Mouse (Mus musculus): Measurements from ENCODE around the gene Tmprss13.

Gene Tmprss13

DNA sequence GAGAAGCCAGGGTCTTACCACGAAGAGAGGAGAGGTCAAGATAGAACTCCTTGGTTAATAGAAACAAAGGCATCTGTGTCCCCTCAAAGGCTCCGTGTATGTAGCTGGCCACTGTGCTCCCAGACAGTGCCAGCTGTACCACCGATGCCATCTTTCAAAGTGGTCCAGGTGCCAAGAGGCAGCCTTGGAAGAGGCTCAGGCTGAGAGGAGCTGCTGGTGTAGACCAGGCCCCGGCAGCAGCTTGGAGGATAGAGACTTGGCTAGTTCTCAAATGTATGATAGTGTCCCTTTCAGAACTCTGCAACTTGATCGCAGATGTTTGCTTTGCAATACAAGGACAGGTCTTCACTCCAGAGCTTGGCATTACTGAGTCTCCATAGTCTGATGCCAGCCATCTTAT, 63.4 kb downstream of the Tmprss13 start:
- peak; percentile 51 for DNase-seq (ENCODE audit: inconsistent ontology term)

DNA sequence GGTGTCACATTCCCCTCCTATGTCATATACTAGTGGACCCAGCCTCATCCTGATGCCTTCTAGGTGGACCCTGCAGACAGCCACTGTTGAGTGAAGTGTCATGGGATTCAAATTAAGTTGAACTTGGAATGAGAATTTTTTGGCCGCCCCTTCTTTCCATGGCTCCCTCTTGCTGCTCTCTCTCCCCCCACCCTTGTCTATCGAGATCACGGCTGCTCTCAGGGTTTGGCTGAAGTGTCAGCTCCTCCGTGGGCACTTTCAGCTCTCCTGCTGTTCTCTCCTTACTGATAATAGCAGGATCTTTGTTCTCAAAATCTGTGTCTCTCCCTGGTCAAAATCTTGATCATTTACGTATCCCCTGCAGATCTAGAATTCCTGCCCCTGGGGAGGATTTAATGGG, 63.9 kb downstream of the Tmprss13 start:
- DNase-seq (ENCODE audit: inconsistent ontology term) = no peak

DNA sequence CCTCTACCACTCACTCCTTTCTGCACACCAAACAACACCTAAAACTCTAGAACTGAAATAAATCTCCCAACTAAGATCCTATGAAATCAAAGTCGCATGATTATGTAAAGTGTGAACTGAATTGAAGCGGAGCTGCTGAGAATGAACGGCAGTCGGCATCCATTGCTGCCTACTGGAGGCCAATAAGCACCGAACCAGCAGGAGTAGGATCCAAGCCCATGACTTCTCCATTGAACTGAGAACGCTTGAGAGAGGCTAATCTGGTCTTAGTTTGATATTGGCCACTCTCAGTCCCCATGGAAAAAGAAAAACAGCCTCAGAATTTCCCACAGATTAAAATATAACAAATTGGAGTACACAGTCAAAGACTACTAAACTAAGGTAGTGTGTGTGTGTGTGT, 65.0 kb downstream of the Tmprss13 start:
- DNase-seq (ENCODE audit: inconsistent ontology term) = no peak

DNA sequence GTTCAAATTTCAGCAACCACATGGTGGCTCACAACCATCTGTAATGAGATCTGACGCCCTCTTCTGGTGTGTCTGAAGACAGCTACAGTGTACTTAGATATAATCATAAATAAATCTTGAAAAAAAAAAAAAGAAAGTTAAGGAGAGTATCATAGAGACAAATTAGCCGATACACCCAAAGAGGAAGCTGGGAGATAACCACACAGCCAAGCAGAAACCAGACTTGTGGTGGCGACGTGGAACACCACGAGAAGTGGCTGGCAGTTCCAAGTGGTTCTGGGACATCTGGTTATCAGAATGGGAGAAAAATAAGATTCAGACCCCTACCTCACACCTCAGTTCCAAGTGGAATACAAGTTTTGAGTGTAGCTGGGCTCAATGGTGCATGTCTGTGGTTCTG, 67.8 kb downstream of the Tmprss13 start:
- DNase-seq (ENCODE audit: inconsistent ontology term) = no peak

DNA sequence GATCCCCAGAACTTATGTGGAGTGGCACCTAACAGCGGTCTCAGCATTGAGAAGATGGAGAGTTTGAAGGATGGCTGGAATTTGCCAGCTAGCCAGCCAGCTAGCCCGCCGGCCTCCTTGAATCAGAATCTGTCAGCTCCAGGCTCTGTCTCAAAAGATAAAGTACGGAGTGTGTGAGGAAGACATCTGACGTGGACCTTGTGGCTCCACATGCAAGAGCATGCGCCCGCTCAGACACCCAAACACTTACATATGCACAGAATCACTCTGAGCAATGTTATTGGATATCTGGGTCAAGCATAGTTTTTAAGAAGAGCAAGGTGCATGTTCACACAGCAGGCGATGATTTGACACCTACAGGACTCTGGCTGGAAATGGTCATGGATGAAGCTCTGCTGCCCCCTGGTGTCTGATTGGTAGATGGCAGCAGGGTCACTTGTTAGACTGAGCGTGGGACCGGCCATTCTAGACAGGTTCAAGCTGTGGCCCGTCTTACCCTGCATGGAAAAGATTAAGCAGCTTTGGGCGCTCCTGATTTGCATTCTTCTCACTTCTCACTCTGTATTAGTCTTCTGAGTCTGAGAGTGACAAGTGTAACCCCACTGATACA, 69.6 kb downstream of the Tmprss13 start:
- peak; percentile 52 for DNase-seq (ENCODE audit: inconsistent ontology term)

DNA sequence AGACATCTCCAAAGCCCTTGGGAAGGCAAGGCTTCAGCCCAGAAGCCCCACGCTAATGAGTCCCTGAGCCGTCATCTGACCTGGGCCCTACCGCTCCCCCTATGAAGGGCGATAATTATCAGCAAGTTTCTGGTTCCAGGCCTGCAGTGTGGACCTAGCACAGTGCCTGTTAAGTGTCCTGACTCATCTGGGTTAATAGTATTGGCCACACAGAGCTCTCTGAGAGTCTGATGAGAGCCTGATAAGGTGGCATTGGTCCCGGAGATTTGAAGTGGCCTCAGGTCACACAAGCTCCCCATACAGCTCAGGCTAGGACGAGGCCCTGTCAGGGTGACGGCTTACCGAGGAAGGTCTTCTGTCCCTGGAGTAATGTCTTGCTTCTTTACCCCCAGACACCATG, 70.7 kb downstream of the Tmprss13 start:
- no peak for DNase-seq (ENCODE audit: inconsistent ontology term)

DNA sequence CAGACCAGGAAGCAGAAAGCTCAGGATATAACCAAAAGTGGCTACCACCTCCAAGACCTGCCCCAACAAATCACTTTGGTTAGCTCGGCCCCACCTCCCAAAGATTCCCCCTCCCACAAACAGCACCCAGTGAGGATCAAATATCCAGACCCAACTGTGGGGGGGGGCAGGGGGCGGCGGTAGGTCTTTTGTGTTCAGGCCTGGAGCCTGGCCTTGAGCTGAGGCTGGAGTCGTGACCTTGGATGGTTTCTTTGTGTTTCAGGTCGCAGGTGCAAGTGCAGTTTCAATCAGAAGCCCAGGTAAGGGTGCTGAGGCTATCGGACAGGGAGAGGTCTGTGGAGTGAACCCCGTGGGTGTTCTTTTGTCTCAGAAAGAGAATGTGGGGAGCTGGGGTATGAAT, 72.4 kb downstream of the Tmprss13 start:
- no peak for DNase-seq (ENCODE audit: inconsistent ontology term)

DNA sequence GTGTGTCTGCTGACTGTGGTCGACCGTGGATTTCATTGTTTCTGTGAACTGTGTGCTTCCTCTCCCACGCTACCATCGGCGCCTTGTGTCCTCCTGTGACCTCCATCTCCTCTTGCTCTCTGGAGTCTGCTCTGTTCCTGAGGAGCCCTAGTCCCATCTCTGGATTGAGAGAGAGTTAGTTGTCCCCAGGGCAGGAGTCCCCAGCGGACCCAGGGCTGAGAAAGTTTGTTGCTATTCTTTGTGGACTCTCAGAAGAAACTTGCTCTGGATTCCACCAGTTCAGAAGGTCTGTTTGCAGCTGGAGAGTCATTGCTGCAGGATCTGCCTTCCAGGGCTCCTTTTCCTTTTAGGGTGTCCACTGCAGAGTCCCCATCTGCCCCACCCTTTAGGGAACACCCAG, 76.3 kb downstream of the Tmprss13 start:
- no peak for DNase-seq (ENCODE audit: inconsistent ontology term)

DNA sequence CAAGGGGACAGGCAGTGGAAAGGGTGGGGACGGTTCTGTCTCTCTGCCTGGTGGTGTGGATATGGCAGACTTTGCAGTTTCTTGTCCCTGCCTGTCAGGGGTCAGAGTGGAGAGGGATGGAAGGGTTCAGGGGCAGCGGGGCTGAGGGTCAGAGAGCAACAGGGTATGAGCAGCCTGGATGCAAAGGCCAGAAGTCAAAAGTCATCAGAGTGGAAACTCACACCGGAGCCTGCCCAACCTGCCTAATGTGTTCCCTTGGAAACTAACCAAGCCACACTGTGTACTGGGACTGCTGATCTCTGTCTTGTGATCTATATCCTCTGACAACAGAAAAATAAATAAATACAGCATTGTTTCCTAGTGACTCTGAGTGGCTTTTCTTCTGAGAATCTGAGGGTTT, 76.9 kb downstream of the Tmprss13 start:
- no peak for DNase-seq (ENCODE audit: inconsistent ontology term)

Data from Muller cell, postnatal 12 days (primary cell).